Mouse (Mus musculus): ENCODE data around the gene Dmrta2. TPM values are rescaled to one million over a fixed set of nuclear protein-coding genes. Genes with fewer than 3 reads are reported as not detected.

Dmrta2 gene
- total RNA-seq, 2 experiments from 2014 or later: 2.4 to 2.5 TPM

DNA sequence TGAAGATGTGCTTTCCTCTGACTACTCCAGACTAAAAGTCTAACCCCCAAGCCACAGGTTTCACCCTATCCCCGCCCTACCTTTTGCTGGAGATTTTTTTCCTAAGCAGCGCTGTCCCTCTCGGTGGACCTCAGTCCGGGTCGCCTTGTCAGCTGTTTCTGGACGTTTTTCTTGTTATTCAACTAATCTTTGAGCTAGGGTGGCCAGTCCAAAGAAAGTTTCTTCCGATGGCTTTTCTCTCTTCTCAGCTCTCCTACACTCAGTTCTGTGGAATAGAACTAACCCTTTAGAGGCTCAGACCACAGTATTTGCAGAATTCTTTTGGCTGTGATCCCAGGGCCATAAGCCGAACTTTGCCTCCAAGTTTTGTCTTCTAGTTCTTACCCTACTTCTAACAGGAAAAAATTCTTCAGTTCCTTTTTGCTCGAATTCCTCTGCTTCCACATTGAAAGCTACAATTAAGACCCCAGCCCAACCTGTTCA lies 1.0 kb downstream of the Dmrta2 start:
- DNase-seq (ENCODE audit: low spot score in 2 of 2): no peak

DNA sequence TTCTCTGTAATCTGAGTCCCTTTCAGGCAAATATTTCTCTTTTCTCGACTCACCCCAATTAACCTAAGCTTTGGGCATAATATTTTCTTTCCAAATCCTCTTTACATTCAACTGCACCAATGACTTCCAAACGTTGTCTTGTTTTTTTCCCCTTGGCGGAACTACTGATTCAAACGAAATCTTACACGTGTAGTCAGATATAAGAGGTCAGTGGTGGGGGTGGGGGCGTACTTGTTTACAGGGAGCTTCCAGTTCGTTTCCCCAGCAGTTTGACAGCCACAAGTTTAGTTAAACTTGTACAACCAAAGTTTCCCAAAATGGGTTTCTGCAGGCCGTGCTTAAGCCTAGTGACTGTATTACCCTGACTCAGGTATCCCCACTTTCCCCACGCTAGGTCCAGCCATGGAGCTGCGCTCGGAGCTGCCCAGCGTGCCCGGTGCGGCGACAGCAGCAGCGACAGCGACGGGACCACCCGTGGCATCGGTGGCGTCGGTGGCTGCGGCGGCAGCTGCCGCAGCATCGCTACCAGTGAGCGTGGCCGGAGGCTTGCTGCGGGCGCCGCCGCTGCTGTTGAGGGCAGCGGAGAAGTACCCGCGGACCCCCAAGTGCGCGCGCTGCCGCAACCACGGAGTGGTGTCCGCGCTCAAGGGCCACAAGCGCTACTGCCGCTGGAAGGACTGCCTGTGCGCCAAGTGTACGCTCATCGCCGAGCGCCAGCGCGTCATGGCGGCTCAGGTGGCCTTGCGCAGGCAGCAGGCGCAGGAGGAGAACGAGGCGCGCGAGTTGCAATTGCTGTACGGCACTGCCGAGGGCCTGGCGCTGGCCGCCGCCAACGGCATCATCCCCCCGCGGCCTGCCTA lies 1.8 kb downstream of the Dmrta2 start:
- DNase-seq (ENCODE audit: low spot score in 2 of 2): no peak

DNA sequence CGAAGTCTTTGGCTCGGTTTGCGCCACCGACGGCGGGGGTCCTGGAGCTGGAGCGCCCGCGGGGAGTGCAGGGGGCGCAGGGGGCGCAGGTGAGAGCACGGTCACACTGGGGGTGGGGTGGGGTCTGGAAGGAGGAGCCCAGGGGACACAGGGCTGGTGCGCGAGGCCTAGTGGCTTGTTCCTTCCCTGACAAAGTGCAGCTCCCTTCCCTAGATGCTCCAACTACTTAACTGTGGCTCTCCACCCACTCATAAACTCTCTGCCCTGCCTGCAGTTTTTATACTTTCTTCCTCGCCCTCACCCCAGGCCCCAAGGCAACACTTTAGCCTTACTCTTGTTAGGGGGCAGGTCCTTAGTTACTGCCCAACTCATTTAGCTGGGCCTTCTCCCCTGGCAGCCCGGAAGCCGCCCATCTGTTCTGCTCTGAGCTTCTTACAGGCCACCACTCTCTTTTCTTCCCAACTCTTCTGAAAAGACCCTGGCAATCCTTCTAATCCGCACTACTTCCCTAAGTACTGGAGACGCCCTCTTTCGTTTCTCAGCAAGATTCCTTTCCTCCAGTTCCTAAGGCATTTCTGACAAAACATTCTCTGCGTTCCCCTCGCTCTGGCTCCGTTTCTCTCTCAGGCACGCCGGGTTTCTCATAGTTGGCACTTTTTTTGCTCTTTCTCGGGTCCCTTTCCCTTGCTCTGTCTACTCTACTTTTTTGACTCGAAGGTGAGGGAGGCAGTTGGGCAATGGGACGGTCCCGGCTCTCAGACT lies 2.6 kb downstream of the Dmrta2 start:
- no peak for DNase-seq (ENCODE audit: low spot score in 2 of 2)

DNA sequence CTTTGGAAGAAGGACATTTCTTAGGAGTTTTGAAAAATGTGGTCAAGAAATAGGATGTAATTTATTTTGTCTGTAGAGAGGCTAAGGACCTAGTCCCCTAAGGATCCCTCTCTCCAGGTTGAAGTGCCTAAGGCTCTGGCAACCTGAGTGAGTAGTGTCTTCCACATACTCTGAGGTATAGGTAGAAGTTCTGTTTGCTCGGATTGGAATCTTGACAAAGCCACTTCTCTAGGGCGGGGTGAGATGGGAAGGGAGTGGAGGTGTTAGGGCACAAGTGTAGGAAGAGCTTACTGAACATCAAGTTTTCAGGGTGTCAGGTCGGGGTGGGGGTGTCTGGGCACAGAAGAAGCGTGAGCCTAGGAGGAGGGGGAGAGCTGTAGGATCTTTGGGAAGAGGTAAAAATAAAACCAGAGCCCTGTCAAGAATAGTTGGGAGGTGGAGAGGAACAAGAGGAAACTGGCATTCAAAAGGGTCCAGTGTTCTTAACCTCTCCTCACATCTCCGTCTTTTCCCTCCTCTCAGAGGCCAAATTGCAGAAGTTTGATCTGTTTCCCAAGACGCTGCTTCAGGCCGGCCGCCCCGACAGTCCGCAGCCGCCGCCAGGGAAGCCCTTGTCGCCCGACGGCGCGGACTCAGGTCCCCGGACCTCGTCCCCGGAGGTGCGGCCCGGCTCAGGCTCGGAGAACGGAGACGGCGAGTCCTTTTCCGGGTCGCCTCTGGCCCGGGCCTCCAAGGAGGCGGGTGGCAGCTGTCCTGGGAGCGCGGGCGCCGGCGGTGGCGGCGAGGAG lies 3.4 kb downstream of the Dmrta2 start:
- DNase-seq (ENCODE audit: low spot score in 2 of 2): no peak

DNA sequence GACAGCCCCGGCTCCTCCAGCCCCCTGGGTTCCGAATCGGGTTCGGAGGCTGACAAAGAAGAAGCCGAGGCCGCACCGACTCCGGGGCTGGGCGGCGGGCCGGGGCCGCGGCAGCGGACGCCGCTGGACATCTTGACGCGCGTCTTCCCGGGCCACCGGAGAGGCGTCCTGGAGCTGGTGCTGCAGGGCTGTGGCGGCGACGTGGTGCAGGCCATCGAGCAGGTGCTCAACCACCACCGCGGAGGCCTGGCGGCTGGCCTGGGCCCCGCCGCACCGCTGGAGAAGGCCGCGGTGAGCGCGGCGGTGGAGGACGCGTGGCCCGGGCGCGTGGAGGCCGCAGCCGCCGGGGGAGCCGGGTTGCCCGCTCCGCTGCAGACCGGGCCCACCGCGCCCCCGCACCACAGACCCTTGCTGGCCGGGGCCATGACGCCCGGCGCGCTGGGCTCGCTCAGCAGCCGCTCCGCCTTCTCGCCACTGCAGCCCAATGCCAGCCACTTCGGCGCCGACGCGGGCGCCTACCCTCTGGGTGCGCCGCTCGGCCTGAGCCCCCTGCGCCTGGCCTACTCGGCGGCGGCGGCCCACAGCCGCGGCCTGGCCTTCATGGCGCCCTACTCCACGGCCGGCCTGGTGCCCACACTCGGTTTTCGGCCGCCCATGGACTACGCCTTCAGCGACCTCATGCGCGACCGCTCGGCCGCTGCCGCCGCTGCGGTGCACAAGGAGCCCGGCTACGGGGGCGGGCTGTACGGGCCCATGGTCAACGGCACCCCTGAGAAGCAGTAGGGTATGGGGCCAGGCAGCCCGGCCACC lies 4.2 kb downstream of the Dmrta2 start:
- DNase-seq (ENCODE audit: low spot score in 2 of 2): no peak

DNA sequence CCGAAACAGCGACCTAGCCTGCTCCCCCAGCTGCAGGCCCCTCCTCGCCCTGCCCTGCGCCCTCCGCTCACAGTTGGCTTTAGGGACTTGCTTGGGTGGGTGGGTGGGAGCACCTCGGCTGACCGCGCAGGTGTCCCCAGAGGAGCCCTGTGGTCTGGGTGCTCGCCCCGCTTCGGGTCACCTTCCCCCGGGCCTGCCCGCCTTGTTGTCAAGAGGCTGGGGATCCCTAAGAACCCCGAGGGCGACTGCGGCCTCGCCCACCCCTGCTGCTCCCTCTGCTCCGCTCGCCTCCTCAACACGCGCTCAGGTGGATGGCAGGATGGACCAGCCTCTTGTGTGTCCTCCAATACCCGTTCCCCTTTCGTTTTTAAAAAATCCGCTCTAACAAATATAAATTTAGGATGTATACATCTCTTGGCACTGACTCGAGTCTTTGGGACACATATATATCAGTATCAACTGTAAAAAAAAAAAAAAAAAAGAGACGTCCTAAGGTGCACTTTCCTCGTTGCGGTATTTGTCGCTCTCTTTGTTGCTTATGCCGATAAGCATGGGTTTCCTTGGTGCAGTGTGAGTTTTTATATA lies 4.9 kb downstream of the Dmrta2 start:
- DNase-seq (ENCODE audit: low spot score in 2 of 2): no peak

DNA sequence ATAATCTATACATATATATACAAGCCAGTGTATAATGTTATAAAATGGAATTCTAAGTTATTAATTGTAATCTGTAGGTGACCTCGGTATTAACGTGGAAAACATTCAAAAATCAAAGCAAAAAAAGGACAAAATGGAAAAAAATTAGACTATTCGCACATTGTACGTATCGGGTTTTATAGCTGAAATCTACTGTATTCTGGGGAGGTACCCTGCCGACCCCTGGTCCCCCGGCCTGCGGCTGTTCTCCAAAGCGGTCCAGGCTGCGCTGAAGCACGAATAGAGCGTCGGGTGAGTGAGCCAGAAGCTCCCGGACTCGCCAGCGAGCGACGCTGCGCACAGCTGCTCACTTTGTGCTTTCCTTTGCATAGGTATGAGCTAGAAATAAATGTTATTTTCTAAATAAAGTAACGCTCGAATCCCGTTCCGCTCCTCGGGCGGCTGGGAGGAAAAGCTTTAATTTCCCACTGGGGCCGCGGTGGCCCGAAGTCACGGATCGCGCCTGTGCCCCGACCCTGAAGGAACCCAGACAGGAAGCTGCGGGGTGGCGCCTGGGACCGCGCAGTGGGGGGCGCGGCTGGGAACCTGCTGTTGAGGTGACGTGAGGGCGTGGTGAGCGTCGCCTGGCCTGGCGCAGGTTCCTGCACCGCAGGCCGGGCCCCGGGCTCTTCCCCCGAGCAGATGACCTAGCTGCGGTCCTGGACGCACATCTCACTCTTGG lies 5.6 kb downstream of the Dmrta2 start:
- DNase-seq (ENCODE audit: low spot score in 2 of 2): no peak

DNA sequence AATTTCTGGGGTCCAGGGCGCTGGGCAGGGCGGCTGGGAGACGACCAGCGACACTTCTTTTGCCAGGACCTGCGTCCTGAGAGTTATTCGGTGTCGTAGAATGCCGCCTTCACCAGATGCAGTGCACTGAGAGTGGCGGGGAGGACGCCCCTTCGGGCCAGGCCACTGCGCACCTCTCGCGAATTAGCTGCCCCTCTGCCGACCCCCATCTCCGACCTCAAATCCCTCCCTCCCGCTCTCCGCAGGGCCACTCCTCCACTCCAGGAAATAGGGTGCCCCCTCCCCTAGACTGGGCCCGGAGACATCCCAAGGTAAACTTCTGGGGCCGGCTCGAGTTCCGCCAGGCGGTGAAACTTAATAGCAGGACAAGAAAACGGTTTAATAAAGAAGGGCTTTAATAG lies 6.2 kb downstream of the Dmrta2 start:
- DNase-seq (ENCODE audit: low spot score in 2 of 2): no peak

DNA sequence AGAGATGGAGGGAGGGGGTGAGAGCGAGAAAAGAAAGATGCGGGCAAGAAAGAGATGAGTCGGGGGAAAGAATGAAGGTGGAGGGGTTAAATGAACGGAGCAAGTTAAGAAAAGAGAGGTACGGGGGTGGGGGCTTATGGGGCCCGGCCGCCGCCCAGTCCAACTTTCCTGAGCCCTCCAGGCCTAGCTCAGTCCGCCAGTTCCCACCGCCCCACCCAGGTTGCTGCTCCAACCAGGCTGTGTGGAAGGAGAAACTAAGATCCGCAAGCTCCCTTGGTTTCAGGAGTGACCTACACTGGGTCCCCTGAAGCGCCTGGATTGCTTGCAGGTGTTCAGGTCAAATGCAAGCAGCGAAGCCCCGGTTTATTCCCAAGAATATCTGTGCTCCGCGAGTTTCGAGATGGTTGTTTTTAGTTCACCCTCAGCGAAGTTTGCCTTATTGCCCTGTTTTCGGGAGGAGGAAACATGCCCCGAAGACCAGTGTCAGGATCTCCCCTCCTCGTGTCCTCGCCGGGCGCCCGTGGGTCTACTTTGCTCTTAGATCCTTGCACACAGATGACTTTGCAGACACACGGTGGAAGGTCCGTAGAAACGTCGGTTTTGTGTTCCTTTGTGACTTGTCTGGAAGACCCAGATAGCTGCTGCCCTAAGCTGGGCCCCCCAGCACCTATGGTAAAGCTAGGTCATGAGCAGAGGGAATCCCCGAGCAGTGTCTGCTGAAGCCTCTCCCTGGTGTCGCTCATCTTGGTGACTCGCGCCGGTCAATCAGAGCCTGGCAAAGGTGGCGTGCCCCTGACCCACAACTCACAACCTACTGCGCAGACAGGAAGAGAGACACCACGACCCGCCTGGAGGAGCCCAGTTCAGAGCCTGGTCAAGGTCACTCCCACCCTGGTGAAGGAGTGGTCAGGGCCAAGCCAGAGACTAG lies 6.9 kb downstream of the Dmrta2 start:
- no peak for DNase-seq (ENCODE audit: low spot score in 2 of 2)

DNA sequence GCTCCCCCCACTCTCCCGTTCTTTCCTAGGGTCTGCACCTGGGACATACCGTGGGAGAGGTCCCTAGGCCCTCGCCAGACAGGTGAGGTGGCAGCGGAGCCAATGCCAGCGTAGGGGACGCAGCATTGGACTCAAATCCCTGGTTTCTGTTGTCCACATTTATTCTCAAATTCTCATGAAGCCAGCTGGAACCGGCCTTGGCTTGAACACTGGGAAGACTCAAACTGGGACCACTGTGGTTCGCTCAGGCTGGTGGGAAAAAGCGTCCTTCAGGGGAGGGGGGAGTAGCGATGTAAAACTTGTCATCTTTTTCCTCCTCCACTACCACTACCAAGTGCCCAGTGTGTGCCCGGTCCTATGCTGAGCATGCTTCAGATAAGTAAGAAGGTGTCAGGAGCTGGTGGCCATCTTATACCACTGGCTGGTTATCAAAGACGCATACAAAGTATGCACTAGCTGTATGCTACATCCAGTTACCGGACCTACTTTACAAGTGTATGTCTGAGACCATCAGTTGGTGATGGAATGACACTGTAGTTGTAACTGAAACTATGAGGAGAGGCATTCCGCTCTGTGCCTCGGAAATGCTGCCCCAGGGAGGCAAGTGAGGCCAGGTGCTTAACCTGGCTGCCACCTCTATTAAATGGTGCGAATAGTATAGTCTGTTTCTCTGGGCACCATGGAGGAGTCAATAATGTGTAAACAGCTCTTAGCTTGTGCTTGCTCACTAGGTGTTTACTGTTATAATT lies 7.7 kb downstream of the Dmrta2 start:
- peak in 1 of 2 experiments; percentile 2 for DNase-seq (ENCODE audit: low spot score in 2 of 2)

DNA sequence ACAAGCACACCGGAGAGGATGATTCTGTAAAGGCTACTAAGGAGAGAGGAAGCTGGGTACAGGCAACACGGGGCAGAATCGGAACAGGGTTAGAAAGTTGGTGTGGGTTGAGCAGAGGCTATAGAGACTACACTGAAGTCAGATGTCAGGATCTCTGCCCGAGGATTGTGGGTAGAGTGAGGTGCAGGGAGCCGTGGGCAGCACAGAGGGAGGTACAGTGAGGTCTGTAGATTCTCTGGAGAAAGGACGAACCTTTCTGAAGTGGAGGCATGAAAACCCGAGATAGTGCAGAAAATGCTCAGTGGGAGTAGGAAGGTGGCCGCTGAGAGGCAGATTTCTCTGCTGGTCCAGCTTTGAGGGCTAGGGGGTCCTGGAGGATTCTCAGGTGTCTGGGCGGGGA lies 8.4 kb downstream of the Dmrta2 start:
- DNase-seq (ENCODE audit: low spot score in 2 of 2): no peak

DNA sequence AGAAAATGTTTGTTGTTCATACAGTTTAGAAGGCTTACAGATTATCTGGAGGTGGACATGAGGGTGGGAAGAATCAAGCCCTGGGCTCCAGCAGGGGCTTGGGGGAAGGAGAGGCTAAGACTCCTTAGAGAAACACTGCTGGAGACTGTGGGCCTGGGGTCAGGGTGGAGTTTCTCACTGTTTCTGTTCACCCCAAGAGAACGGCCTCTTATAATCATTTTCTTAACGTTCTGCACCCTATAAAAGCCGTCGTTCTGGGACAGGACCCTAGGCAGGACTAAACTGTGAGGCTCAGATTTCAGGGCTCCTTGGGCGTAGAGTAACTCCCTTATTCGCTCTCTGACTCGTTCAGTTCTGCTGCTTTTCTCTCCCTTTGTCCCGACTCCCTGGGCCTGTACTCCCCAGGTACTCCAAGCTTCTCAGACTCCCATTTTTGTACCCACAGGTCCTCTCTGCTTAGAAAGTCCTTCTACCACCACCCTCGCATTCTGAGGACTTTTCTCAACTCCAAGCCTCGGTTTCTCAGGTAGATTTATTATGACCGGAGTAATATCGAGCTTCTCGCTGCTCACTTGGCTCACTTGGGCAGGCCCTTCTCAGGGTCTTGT lies 9.0 kb downstream of the Dmrta2 start:
- no peak for DNase-seq (ENCODE audit: low spot score in 2 of 2)

DNA sequence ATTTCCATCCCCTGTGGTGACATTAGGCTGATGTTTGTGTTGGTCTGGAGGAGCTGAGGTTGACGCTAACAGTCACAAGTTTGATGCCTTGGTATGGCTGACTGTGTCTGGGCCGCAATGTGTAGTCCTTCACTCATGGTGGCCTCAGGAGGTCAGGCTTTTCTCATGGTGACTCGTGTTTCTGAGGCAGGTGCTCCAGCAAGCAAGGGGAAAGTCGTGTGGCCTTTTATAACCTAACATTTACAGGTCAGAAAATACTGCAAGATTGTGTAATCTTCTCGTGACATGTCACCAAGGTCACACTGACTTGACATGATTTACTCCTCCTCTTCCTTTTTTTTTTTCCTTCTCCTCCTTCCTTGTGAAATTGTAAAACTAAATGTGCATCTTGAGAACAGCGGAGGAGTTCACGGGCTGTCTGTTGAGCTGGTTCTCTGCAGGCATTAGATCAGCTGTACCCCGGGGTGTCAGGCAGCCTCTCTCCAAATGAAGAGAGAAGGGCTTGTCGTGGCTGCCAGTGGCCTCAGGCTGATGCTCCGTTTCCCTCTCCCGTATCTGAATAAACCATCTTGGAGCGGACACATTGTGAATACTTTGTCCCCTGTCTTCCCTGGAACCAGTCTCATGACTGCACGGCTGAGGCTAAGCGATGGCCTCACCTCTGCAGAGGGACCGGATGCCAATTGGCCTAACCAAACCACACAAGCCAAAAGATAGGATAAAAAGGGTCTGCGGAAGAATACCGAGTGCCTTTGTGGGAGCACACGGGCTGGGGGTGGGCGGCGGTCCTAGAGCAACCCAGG lies 9.9 kb downstream of the Dmrta2 start:
- DNase-seq (ENCODE audit: low spot score in 2 of 2): no peak

DNA sequence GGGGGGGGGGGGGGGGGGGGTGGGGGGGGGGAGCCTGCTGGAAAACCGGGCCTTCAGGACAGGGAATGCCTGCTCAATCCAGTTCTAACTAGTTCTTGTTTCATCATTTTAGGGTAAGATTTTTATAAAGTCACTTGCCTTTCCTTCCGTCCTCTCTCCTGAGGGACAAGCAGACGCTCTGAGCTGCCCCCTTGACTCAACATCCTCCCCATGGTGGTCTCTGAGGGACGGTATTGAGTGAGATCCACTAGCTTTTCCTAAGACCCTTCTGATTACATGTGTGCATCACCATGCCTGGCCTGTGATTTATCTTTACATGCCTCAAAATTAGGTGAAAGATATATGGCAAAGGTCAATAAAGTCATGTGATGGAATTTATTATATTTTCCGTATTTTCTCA lies 10.6 kb downstream of the Dmrta2 start:
- no peak for DNase-seq (ENCODE audit: low spot score in 2 of 2)

DNA sequence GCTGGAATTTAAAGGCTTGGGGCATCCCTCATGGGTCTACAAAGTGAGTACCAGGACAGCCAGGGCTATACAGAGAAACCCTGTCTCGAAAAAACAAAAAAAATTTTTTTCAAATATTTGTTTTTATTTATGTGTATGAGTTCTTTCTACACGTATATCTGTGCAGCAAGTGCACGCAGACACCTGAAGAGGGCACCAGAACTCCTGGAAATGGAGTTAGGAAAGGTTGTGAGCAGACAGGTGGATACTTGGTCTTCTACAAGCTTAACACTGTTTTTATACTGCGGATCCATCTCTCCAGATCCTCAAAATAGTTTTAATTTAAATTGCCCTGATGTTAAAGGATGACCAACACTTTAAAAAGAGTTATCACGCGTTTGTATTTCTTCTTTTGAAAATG lies 11.4 kb downstream of the Dmrta2 start:
- no peak for DNase-seq (ENCODE audit: low spot score in 2 of 2)

DNA sequence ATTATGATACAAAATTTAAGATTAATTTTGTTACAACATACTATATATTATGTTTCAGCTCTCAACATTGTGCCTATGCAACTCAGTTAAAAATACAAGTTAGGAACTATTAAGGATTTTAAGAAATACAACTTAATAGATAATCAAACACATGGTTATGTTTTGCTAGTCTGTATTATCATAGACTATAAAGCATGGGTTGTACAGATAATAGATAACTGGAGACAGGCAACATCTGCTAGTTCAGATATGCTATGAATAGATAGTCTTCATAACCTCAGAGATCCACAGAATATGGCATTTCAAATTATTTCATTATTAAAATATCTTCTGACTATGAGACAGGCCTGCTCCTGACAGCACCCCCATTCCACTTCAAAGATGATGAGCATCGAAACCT lies 28.2 kb downstream of the Dmrta2 start:
- DNase-seq (ENCODE audit: low spot score in 2 of 2): no peak

DNA sequence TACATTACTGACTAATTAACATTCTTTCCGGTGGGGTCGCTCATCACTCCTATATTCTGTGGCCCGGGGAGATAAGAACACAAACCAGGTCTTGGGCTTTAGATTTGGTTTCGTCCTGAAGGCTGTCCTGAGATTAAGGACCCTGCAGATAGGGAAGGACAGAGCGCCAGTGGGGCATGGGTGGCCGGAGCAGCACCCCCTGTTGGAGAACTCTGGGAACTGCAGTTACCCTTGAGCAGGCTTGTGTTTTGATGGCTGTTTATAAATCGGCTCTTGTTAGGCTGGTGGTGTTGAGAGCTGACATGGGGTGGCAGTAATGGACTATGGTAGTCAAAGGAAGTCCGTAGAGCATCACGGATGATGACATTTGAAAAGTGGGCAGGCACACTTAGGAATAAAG lies 41.3 kb downstream of the Dmrta2 start:
- DNase-seq (ENCODE audit: low spot score in 2 of 2): no peak
